Mouse (Mus musculus): ENCODE results near the gene Rhbdl3. TPM values are rescaled to one million over a fixed set of nuclear protein-coding genes. Genes with fewer than 3 reads are reported as not detected.

Rhbdl3 gene
- polyA plus RNA-seq, 1 experiment from 2014 or later, result 3.1 TPM

Other genes with a start within 250 kb of the Rhbdl3 start
- gene Crlf3, start 219.9 kb upstream of the Rhbdl3 start, polyA plus RNA-seq (2016; fragmentation: Nextera tagmentation; extraction: Ambion mirVana), result 40.6 and 45.7 TPM in 2 replicates
- gene Atad5, start 211.5 kb upstream of the Rhbdl3 start, polyA plus RNA-seq (2016; fragmentation: Nextera tagmentation; extraction: Ambion mirVana), result 20.3 and 20.7 TPM in 2 replicates
- gene Tefm, start 158.7 kb upstream of the Rhbdl3 start, polyA plus RNA-seq (2016; fragmentation: Nextera tagmentation; extraction: Ambion mirVana), result 33.9 and 38.2 TPM in 2 replicates
- 0.73 and 0.77 TPM in 2 replicates for gene Adap2, start 146.8 kb upstream of the Rhbdl3 start, polyA plus RNA-seq (2016; fragmentation: Nextera tagmentation; extraction: Ambion mirVana)
- gene Rnf135, start 117.1 kb upstream of the Rhbdl3 start, polyA plus RNA-seq (2016; fragmentation: Nextera tagmentation; extraction: Ambion mirVana), result 4.0 and 4.5 TPM in 2 replicates
- gene Rhot1, start 91.9 kb upstream of the Rhbdl3 start, polyA plus RNA-seq (2016; fragmentation: Nextera tagmentation; extraction: Ambion mirVana), result 50.4 and 53.3 TPM in 2 replicates
- gene 5730455P16Rik, start 77.1 kb downstream of the Rhbdl3 start, polyA plus RNA-seq (2016; fragmentation: Nextera tagmentation; extraction: Ambion mirVana), result 26.5 and 29.4 TPM in 2 replicates
- 301 and 320 TPM in 2 replicates for gene Zfp207, start 82.4 kb downstream of the Rhbdl3 start, polyA plus RNA-seq (2016; fragmentation: Nextera tagmentation; extraction: Ambion mirVana)
- 414 and 424 TPM in 2 replicates for gene Psmd11, start 127.7 kb downstream of the Rhbdl3 start, polyA plus RNA-seq (2016; fragmentation: Nextera tagmentation; extraction: Ambion mirVana)
- gene Cdk5r1, start 176.1 kb downstream of the Rhbdl3 start, polyA plus RNA-seq (2016; fragmentation: Nextera tagmentation; extraction: Ambion mirVana), result 3.1 and 4.7 TPM in 2 replicates

Measured in forebrain, embryonic 10.5 days (tissue).